Mouse (Mus musculus) testis, adult 10 weeks (tissue): ENCODE results near the gene Hps1. TPM values are rescaled to one million over a fixed set of nuclear protein-coding genes. Genes with fewer than 3 reads are reported as not detected.

ENCODE experiments used
- polyA plus RNA-seq: library from polyadenylated mRNA; stranded (reverse); fragments of 350-450 nt; fragmentation: Illumina TruSeq; extraction: RNeasy Lipid Tissue Mini Kit (QIAGEN cat#74804); gene quantifications from one replicate; pipeline ENCODE4 v1.2.3, GENCODE M21; 2014; ENCODE audit warnings: low read depth, low replicate concordance

The Hps1 gene
- polyA plus RNA-seq, result 0.35 TPM

GRCm38 (mm10) chr19:42779531-42780155, at the start of gene Hps1:
Gene Hps1 (minus strand): TSS chr19:42779978.

GRCm38 (mm10) chr19:42752363-42752931, 27.3 kb downstream of the Hps1 start, which contains the start of gene Pyroxd2:
Gene Pyroxd2 (minus strand): TSS chr19:42752775.

Other genes with a start within 250 kb of the Hps1 start
- gene Loxl4, start 167.2 kb downstream of the Hps1 start, polyA plus RNA-seq, result 0.08 TPM
- 0.17 TPM for gene Pyroxd2, start 27.2 kb downstream of the Hps1 start, polyA plus RNA-seq